Mouse (Mus musculus): Measurements from ENCODE around the gene Hdhd3. TPM values are rescaled to one million over a fixed set of nuclear protein-coding genes. Genes with fewer than 3 reads are reported as not detected.

Hdhd3 gene
- 6.3 and 7.1 TPM in 2 replicates for polyA plus RNA-seq (2015; fragmentation: Nextera tagmentation; extraction: Ambion mirVana)

- DNase-seq (no peak), ATAC-seq (ENCODE audit: low read depth) (no peak)
- Histone ChIP-seq H3K27ac (peak within 1 kb of the TSS; percentile 57), H3K4me3 (replicated peaks) (peak within 1 kb of the TSS; percentile 71), H3K4me1 (replicated peaks) (peaks cover 61% of the 10 kb centered on the region), H3K9me3 (replicated peaks) (no peaks in the 10 kb centered on the region), H3K4me2 (peak within 1 kb of the TSS; percentile 85), H3K9ac (peak within 1 kb of the TSS; percentile 77), H3K27me3 (no peaks in the 10 kb centered on the region), H3K36me3 (peaks cover 27% of the 10 kb centered on the region)
- 68% methylated on average over 3 of the region's 3 CpGs for WGBS (ENCODE audit: insufficient replicate concordance)
Observed at GRCm38 (mm10) chr4:62503374-62503970, at the start of gene Hdhd3. Hdhd3 (minus strand) TSS chr4:62503467.

- no peak for ATAC-seq (ENCODE audit: low read depth)
- Histone ChIP-seq H3K9me3 (replicated peaks) (no peaks in the 10 kb centered on the region), H3K4me3 (replicated peaks) (no peak overlapping the region)
Observed at GRCm38 (mm10) chr4:62551966-62552365, 48.7 kb upstream of the Hdhd3 start.

GRCm38 (mm10) chr4:62544801-62545200 lies 41.5 kb upstream of the Hdhd3 start:
- H3K4me3 ChIP-seq (replicated peaks) = no peak overlapping the region
- no peak for DNase-seq
- no peak overlapping the region for H3K9ac ChIP-seq
- H3K4me1 ChIP-seq (replicated peaks) = no peaks in the 10 kb centered on the region
- H3K9me3 ChIP-seq (replicated peaks) = no peaks in the 10 kb centered on the region
- no peak overlapping the region for H3K4me2 ChIP-seq
- H3K27me3 ChIP-seq = no peaks in the 10 kb centered on the region
- H3K36me3 ChIP-seq = no peaks in the 10 kb centered on the region
- no peak for ATAC-seq (ENCODE audit: low read depth)
- no peak overlapping the region for H3K27ac ChIP-seq

More at GRCm38 (mm10) chr4:62551966-62552365, 48.7 kb upstream of the Hdhd3 start:
- no peaks in the 10 kb centered on the region for H3K4me1 ChIP-seq (replicated peaks)
- H3K27ac ChIP-seq = no peak overlapping the region
- DNase-seq = no peak
- 71% methylated on average over 7 of the region's 7 CpGs for WGBS (ENCODE audit: insufficient replicate concordance)
- H3K27me3 ChIP-seq = peaks cover 4% of the 10 kb centered on the region; the same call in 1 of the 2 replicates
- H3K4me2 ChIP-seq = no peak overlapping the region
- H3K9ac ChIP-seq = no peak overlapping the region
- no peaks in the 10 kb centered on the region for H3K36me3 ChIP-seq

GRCm38 (mm10) chr4:62543782-62544181 lies 40.5 kb upstream of the Hdhd3 start:
- Histone ChIP-seq H3K4me1 (replicated peaks) (no peaks in the 10 kb centered on the region), H3K4me2 (no peak overlapping the region), H3K9ac (no peak overlapping the region), H3K9me3 (replicated peaks) (no peaks in the 10 kb centered on the region), H3K27me3 (no peaks in the 10 kb centered on the region), H3K27ac (no peak overlapping the region), H3K4me3 (replicated peaks) (no peak overlapping the region), H3K36me3 (no peaks in the 10 kb centered on the region)
- ATAC-seq (ENCODE audit: low read depth) (no peak), DNase-seq (no peak)
- 62% methylated on average over 6 of the region's 6 CpGs for WGBS (ENCODE audit: insufficient replicate concordance)

- no peaks in the 10 kb centered on the region for H3K27me3 ChIP-seq
- ATAC-seq (ENCODE audit: low read depth) = no peak
- H3K9ac ChIP-seq = no peak overlapping the region
- H3K4me3 ChIP-seq (replicated peaks) = no peak overlapping the region
- H3K9me3 ChIP-seq (replicated peaks) = no peaks in the 10 kb centered on the region
- DNase-seq = no peak
- no peak overlapping the region for H3K4me2 ChIP-seq
- H3K4me1 ChIP-seq (replicated peaks) = no peaks in the 10 kb centered on the region
- WGBS (ENCODE audit: insufficient replicate concordance) = 69% methylated on average over 3 of the region's 3 CpGs
- H3K36me3 ChIP-seq = no peaks in the 10 kb centered on the region
- no peak overlapping the region for H3K27ac ChIP-seq
Observed at GRCm38 (mm10) chr4:62541802-62542201, 38.5 kb upstream of the Hdhd3 start.

- WGBS (ENCODE audit: insufficient replicate concordance) = 62% methylated on average over 6 of the region's 6 CpGs
Observed at GRCm38 (mm10) chr4:62533729-62534128, 30.5 kb upstream of the Hdhd3 start.

GRCm38 (mm10) chr4:62527655-62528054 lies 24.4 kb upstream of the Hdhd3 start:
- H3K36me3 ChIP-seq = peaks cover 13% of the 10 kb centered on the region
- H3K4me2 ChIP-seq = no peak overlapping the region
- no peak overlapping the region for H3K9ac ChIP-seq
- peaks cover 28% of the 10 kb centered on the region for H3K4me1 ChIP-seq (replicated peaks)
- H3K9me3 ChIP-seq (replicated peaks) = no peaks in the 10 kb centered on the region
- DNase-seq (no peak), ATAC-seq (ENCODE audit: low read depth) (no peak)
- 16% methylated on average over 4 of the region's 4 CpGs for WGBS (ENCODE audit: insufficient replicate concordance)
- H3K27me3 ChIP-seq = no peaks in the 10 kb centered on the region
- no peak overlapping the region for H3K27ac ChIP-seq
- no peak overlapping the region for H3K4me3 ChIP-seq (replicated peaks)

More at GRCm38 (mm10) chr4:62533729-62534128, 30.5 kb upstream of the Hdhd3 start:
- H3K27me3 ChIP-seq = no peaks in the 10 kb centered on the region
- DNase-seq = no peak
- no peak overlapping the region for H3K4me2 ChIP-seq
- ATAC-seq (ENCODE audit: low read depth) = no peak
- no peaks in the 10 kb centered on the region for H3K36me3 ChIP-seq
- no peaks in the 10 kb centered on the region for H3K9me3 ChIP-seq (replicated peaks)
- no peak overlapping the region for H3K9ac ChIP-seq
- no peak overlapping the region for H3K4me3 ChIP-seq (replicated peaks)
- peaks cover 6% of the 10 kb centered on the region for H3K4me1 ChIP-seq (replicated peaks)
- no peak overlapping the region for H3K27ac ChIP-seq

GRCm38 (mm10) chr4:62526256-62526655 lies 23.0 kb upstream of the Hdhd3 start:
- ATAC-seq (ENCODE audit: low read depth) = no peak
- Histone ChIP-seq H3K27ac (no peak overlapping the region), H3K27me3 (no peaks in the 10 kb centered on the region), H3K36me3 (peaks cover 25% of the 10 kb centered on the region), H3K9me3 (replicated peaks) (no peaks in the 10 kb centered on the region), H3K4me3 (replicated peaks) (no peak overlapping the region), H3K4me1 (replicated peaks) (peaks cover 38% of the 10 kb centered on the region), H3K4me2 (no peak overlapping the region), H3K9ac (no peak overlapping the region)
- 41% methylated on average over 2 of the region's 2 CpGs for WGBS (ENCODE audit: insufficient replicate concordance)
- no peak for DNase-seq

- Histone ChIP-seq H3K4me1 (replicated peaks) (peaks cover 38% of the 10 kb centered on the region), H3K4me2 (peak overlapping the region; percentile 88), H3K9ac (no peak overlapping the region), H3K4me3 (replicated peaks) (peak overlapping the region; percentile 91), H3K27me3 (no peaks in the 10 kb centered on the region), H3K9me3 (replicated peaks) (no peaks in the 10 kb centered on the region), H3K27ac (no peak overlapping the region), H3K36me3 (peaks cover 25% of the 10 kb centered on the region)
- no peak for DNase-seq
- WGBS (ENCODE audit: insufficient replicate concordance) = 2% methylated on average over 10 of the region's 10 CpGs
- ATAC-seq (ENCODE audit: low read depth) = no peak
Observed at GRCm38 (mm10) chr4:62525489-62525811, 22.2 kb upstream of the Hdhd3 start.

- no peaks in the 10 kb centered on the region for H3K9me3 ChIP-seq (replicated peaks)
- peak within 1 kb of the TSS; percentile 88 for H3K4me2 ChIP-seq
- H3K4me1 ChIP-seq (replicated peaks) = peaks cover 42% of the 10 kb centered on the region
- H3K27ac ChIP-seq = peak within 1 kb of the TSS; percentile 83
- peak within 1 kb of the TSS; percentile 91 for H3K4me3 ChIP-seq (replicated peaks)
- H3K9ac ChIP-seq = peak within 1 kb of the TSS; percentile 92
- ATAC-seq (ENCODE audit: low read depth) (peak; percentile 94), DNase-seq (peak; percentile 92)
- H3K27me3 ChIP-seq = no peaks in the 10 kb centered on the region
- WGBS (ENCODE audit: insufficient replicate concordance) = under 1% methylated on average over 59 of the region's 59 CpGs
- peaks cover 25% of the 10 kb centered on the region for H3K36me3 ChIP-seq
Observed at GRCm38 (mm10) chr4:62524651-62525488, 21.6 kb upstream of the Hdhd3 start, which contains the start of the genes Pole3 and 4933430I17Rik. Pole3 (minus strand) TSS chr4:62525068. 4933430I17Rik (plus strand) TSS chr4:62525369.

GRCm38 (mm10) chr4:62520892-62521400 lies 17.7 kb upstream of the Hdhd3 start:
- no peaks in the 10 kb centered on the region for H3K27me3 ChIP-seq
- peak overlapping the region; percentile 99 for H3K9ac ChIP-seq
- peak overlapping the region; percentile 89; the same call in 1 of the 2 replicates for H3K4me3 ChIP-seq (replicated peaks)
- H3K27ac ChIP-seq = peak overlapping the region; percentile 100
- H3K36me3 ChIP-seq = peaks cover 26% of the 10 kb centered on the region
- H3K9me3 ChIP-seq (replicated peaks) = no peaks in the 10 kb centered on the region
- ATAC-seq (ENCODE audit: low read depth) (no peak), DNase-seq (no peak)
- WGBS (ENCODE audit: insufficient replicate concordance) = 63% methylated on average over 2 of the region's 2 CpGs
- peaks cover 74% of the 10 kb centered on the region for H3K4me1 ChIP-seq (replicated peaks)
- peak overlapping the region; percentile 89 for H3K4me2 ChIP-seq
